Mouse (Mus musculus): Measurements from ENCODE around the gene Clec10a. TPM values are rescaled to one million over a fixed set of nuclear protein-coding genes. Genes with fewer than 3 reads are reported as not detected.

Clec10a gene
- total and polyA plus RNA-seq, 3 experiments, result 8.4 to 10.8 TPM; not detected in 1

GRCm38 (mm10) chr11:70192157-70192556 lies 36.2 kb downstream of the Clec10a start:
- H3K79me2 ChIP-seq (ENCODE audit: control insufficient read depth, insufficient read depth, low read length, poor library complexity), result no peaks in the 10 kb centered on the region
- DNase-seq (ENCODE audit: low read depth, low spot score), result no peak
- peaks cover 0 to 3% of the 10 kb centered on the region in 2 experiments; a peak in 2 of 4 replicates for H3K27me3 ChIP-seq (ENCODE audit: control insufficient read depth in 1 of 2, insufficient read depth in 2 of 2, low read length in 2 of 2)
- no peaks in the 10 kb centered on the region for H3K36me3 ChIP-seq (ENCODE audit: control insufficient read depth in 1 of 2, insufficient read depth in 2 of 2, low read length in 2 of 2)
- no peaks in the 10 kb centered on the region for H3K4me1 ChIP-seq (ENCODE audit: control insufficient read depth in 1 of 2, insufficient read depth in 2 of 2, low read length in 2 of 2)
- no peak overlapping the region for H3K4me3 ChIP-seq (ENCODE audit: control insufficient read depth in 1 of 2, insufficient read depth in 1 of 2, low read depth in 2 of 2, low read length in 2 of 2)
- H3K9me3 ChIP-seq (replicated peaks; ENCODE audit: insufficient read depth, low read length), result no peaks in the 10 kb centered on the region
- H3K27ac ChIP-seq (ENCODE audit: control insufficient read depth, low read depth, low read length), result no peak overlapping the region
- no peak overlapping the region for H3K9ac ChIP-seq (ENCODE audit: control insufficient read depth, low read depth, low read length, poor library complexity, severe bottlenecking)
- TF ChIP-seq ZNF384 (IDR thresholded peaks at IDR 0.05; ENCODE audit: low read depth, low read length), result no peak
- TF ChIP-seq CHD1 (IDR thresholded peaks at IDR 0.05; ENCODE audit: low read depth, low read length), result no peak
- TF ChIP-seq E2F4 (IDR thresholded peaks at IDR 0.05; ENCODE audit: borderline replicate concordance, low read depth, low read length), result no peak

DNA sequence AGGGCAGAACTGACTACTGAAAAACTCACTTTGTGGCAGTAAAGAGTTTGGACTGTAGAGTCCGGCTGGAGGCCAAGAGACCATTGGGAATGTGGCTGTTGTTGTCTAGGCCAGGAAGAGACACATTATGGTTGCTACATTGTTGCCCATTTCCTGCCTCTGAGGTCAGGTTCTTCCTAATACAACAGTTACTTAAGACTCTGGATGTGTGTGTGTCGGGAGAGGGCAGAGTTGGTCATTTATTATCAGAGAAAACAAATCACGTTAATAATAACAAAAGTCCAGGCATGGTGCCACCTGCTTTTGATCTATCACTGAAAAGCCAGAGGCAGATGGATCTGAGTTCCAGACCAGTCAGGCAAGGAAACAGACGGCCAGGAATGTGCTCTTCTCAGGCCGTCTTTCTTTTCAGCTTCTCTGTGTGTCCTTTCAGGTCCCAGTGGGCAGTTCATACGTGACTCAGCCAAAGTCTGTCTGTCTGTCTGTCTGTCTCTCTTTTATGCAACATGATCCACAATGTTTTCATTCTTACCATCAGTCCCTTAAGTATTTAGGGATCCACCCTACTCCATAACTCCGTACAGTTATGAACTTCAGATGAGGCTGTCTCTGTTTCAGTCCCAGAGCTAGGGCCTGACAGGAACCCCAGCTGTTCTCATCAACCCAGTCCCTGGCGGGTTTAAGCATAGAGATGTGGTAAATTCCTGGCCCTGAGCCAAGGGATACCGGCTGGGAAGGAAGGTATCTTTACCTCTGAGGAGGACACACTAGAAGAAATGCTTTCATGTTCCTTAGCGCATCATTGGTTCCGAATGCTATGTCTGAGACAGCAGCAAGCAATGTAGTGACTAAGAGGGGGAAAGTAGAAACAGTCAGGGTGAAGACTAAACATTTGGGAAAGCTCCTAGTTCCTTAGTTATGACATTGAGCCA lies 37.6 kb downstream of the Clec10a start:
- Histone ChIP-seq H3K36me3 (ENCODE audit: control insufficient read depth in 1 of 2, insufficient read depth in 2 of 2, low read length in 2 of 2) (no peaks in the 10 kb centered on the region), H3K4me1 (ENCODE audit: control insufficient read depth in 1 of 2, insufficient read depth in 2 of 2, low read length in 2 of 2) (no peaks in the 10 kb centered on the region), H3K27ac (ENCODE audit: control insufficient read depth, low read depth, low read length) (no peak overlapping the region), H3K27me3 (ENCODE audit: control insufficient read depth in 1 of 2, insufficient read depth in 2 of 2, low read length in 2 of 2) (peaks cover 0 to 3% of the 10 kb centered on the region in 2 experiments; a peak in 2 of 4 replicates), H3K9ac (ENCODE audit: control insufficient read depth, low read depth, low read length, poor library complexity, severe bottlenecking) (no peak overlapping the region), H3K4me3 (ENCODE audit: control insufficient read depth in 1 of 2, insufficient read depth in 1 of 2, low read depth in 2 of 2, low read length in 2 of 2) (no peak overlapping the region), H3K9me3 (replicated peaks; ENCODE audit: insufficient read depth, low read length) (no peaks in the 10 kb centered on the region), H3K79me2 (ENCODE audit: control insufficient read depth, insufficient read depth, low read length, poor library complexity) (no peaks in the 10 kb centered on the region)
- TF ChIP-seq ZC3H11A (IDR thresholded peaks at IDR 0.05; ENCODE audit: low read depth, low read length) (no peak), MAFK (IDR thresholded peaks at IDR 0.05; ENCODE audit: borderline replicate concordance, low read depth, low read length) (no peak), RAD21 (IDR thresholded peaks at IDR 0.05; ENCODE audit: low read depth, low read length) (no peak), BHLHE40 (IDR thresholded peaks at IDR 0.05; ENCODE audit: borderline replicate concordance, low read depth, low read length) (no peak), GATA1 (IDR thresholded peaks at IDR 0.05; ENCODE audit: low read depth, low read length) (no peak), TBP (IDR thresholded peaks at IDR 0.05; ENCODE audit: low read depth, low read length) (no peak), MEF2A (IDR thresholded peaks at IDR 0.05; ENCODE audit: extremely low read depth, insufficient replicate concordance, low read depth, low read length, poor library complexity, severe bottlenecking) (no peak), SIN3A (IDR thresholded peaks at IDR 0.05; ENCODE audit: low read length) (no peak), POLR2A (IDR thresholded peaks at IDR 0.05; ENCODE audit: control insufficient read depth in 1 of 2, insufficient read depth in 1 of 2, low read depth in 1 of 2, low read length in 2 of 2, poor library complexity in 1 of 2) (no peak), POLR2AphosphoS2 (IDR thresholded peaks at IDR 0.05; ENCODE audit: low read length) (no peak), ELF1 (IDR thresholded peaks at IDR 0.05; ENCODE audit: low read depth, low read length) (no peak), MYB (IDR thresholded peaks at IDR 0.05; ENCODE audit: low read depth, low read length) (no peak), EP300 (IDR thresholded peaks at IDR 0.05; ENCODE audit: low read depth in 1 of 2, low read length in 2 of 2) (no peak), MYC (IDR thresholded peaks at IDR 0.05; ENCODE audit: low read depth, low read length) (no peak)
- no peak for DNase-seq (ENCODE audit: low read depth, low spot score)

Data from MEL (cell line).